Comparison of ENCODE assay signal across 13 mouse cellular contexts in genomic region chr1:135834206-135834859, GRCm38 (mm10). TPM values are rescaled to one million over a fixed set of nuclear protein-coding genes. Genes with fewer than 3 reads are reported as not detected.
DNase-seq lines count a peak whose midpoint lies in the region; ATAC-seq and TF ChIP-seq lines count a peak whose summit lies in the region.
"Had no signal": no experiment of that assay in that cellular context is flagged by ENCODE, and none has a peak within 500 bp of the region (broad histone marks: within the 10 kb centered on the region; RNA-seq: fewer than 3 reads in every experiment).

No protein-coding gene starts in this region.

- TF ChIP-seq CTCF in stomach, postnatal 0 days (IDR thresholded peaks at IDR 0.05; ENCODE audit: low read depth): peak; percentile 28; the same call in 1 of the 2 replicates
- TF ChIP-seq CTCF in kidney, adult 2 months (conservative IDR thresholded peaks at IDR 0.05; ENCODE audit: insufficient read depth, insufficient read length, low read depth, low read length): no peak

- H3K9ac ChIP-seq in intestine, embryonic 15.5 days: no peak overlapping the region
- H3K9ac ChIP-seq in intestine, embryonic 16.5 days (ENCODE audit: low read depth, low read length): no peak overlapping the region
- no peak overlapping the region for H3K9ac ChIP-seq in stomach, postnatal 0 days (ENCODE audit: low read length)
- H3K9ac ChIP-seq: midbrain, embryonic 13.5 days had no signal

- no peak for TF ChIP-seq EP300 in stomach, postnatal 0 days (optimal IDR thresholded peaks at IDR 0.05)

- 57% methylated on average over 6 of the region's 6 CpGs for WGBS in intestine, embryonic 15.5 days
- 57% methylated on average over 6 of the region's 6 CpGs for WGBS in intestine, embryonic 16.5 days
- WGBS in stomach, postnatal 0 days: 54% methylated on average over 6 of the region's 6 CpGs
- WGBS in kidney, adult 2 months: 45% methylated on average over 6 of the region's 6 CpGs

- no peaks in the 10 kb centered on the region for H3K27me3 ChIP-seq in intestine, embryonic 15.5 days (replicated peaks)
- no peaks in the 10 kb centered on the region for H3K27me3 ChIP-seq in intestine, embryonic 16.5 days (replicated peaks; ENCODE audit: control insufficient read depth, insufficient read depth, low read length)
- no peaks in the 10 kb centered on the region for H3K27me3 ChIP-seq in stomach, postnatal 0 days (ENCODE audit: control insufficient read depth, insufficient read depth, low read length)
- H3K27me3 ChIP-seq in kidney, adult 2 months (replicated peaks; ENCODE audit: control insufficient read depth, insufficient read depth, low read length): no peaks in the 10 kb centered on the region
- H3K27me3 ChIP-seq: midbrain, embryonic 13.5 days had no signal

- peaks cover 16% of the 10 kb centered on the region; the same call in 1 of the 2 replicates for H3K4me1 ChIP-seq in intestine, embryonic 15.5 days (replicated peaks)
- H3K4me1 ChIP-seq in intestine, embryonic 16.5 days (ENCODE audit: control insufficient read depth, insufficient read depth, low read length): 0 out of 2 replicates have a peak, but pooled peaks cover 3% of the 10 kb centered on the region
- H3K4me1 ChIP-seq in stomach, postnatal 0 days (replicated peaks; ENCODE audit: control insufficient read depth, insufficient read depth): no peaks in the 10 kb centered on the region
- H3K4me1 ChIP-seq in kidney, adult 2 months (ENCODE audit: control insufficient read depth, insufficient read depth, low read length): no peaks in the 10 kb centered on the region
- H3K4me1 ChIP-seq: midbrain, embryonic 13.5 days had no signal

- ATAC-seq in CD4-positive, CD25-positive, alpha-beta regulatory T cell, adult 4 months: no peak
- no peak for ATAC-seq in intestine, embryonic 15.5 days
- ATAC-seq in intestine, embryonic 16.5 days: no peak
- no peak for ATAC-seq in stomach, postnatal 0 days (ENCODE audit: low FRiP score, low TSS enrichment)
- ATAC-seq: midbrain, embryonic 13.5 days had no signal

- H3K9me3 ChIP-seq in intestine, embryonic 15.5 days: no peaks in the 10 kb centered on the region
- no peaks in the 10 kb centered on the region for H3K9me3 ChIP-seq in intestine, embryonic 16.5 days (ENCODE audit: control insufficient read depth, low read length)
- no peaks in the 10 kb centered on the region for H3K9me3 ChIP-seq in stomach, postnatal 0 days (ENCODE audit: control insufficient read depth, low read length)
- H3K9me3 ChIP-seq: midbrain, embryonic 13.5 days had no signal

- no peak for TF ChIP-seq POLR2A in kidney, adult 2 months (IDR thresholded peaks at IDR 0.05; ENCODE audit: low read depth, low read length)

- peak; percentile 35 for DNase-seq in CD4-positive, CD25-positive, alpha-beta regulatory T cell, adult 2 months (ENCODE audit: low read depth, low spot score)
- DNase-seq in brain, adult 2 months (ENCODE audit: low read depth, low spot score): peak; percentile 52
- DNase-seq in stomach, postnatal 0 days (ENCODE audit: low spot score): no peak
- DNase-seq in kidney, adult 2 months: no peak
- DNase-seq in embryo, embryonic 9.5 days (ENCODE audit: extremely low spot score): no peak
- DNase-seq: adrenal gland, postnatal 10 days; cerebellum, adult 9-11 months; lung, postnatal 10 days had no signal

- no peak overlapping the region for H3K4me2 ChIP-seq in intestine, embryonic 15.5 days (replicated peaks)
- H3K4me2 ChIP-seq in intestine, embryonic 16.5 days (ENCODE audit: low read depth, low read length): no peak overlapping the region
- H3K4me2 ChIP-seq in stomach, postnatal 0 days (replicated peaks; ENCODE audit: low read depth): no peak overlapping the region
- H3K4me2 ChIP-seq: midbrain, embryonic 13.5 days had no signal

- H3K27ac ChIP-seq in intestine, embryonic 15.5 days: 0 out of 2 replicates have a peak overlapping the region, but pooled peaks have one; percentile 6
- H3K27ac ChIP-seq in intestine, embryonic 16.5 days (ENCODE audit: low read length): no peak overlapping the region
- H3K27ac ChIP-seq in stomach, postnatal 0 days (replicated peaks): no peak overlapping the region
- no peak overlapping the region for H3K27ac ChIP-seq in kidney, adult 2 months (ENCODE audit: insufficient read depth, low read depth, low read length)
- H3K27ac ChIP-seq: midbrain, embryonic 13.5 days had no signal

- peaks cover 6% of the 10 kb centered on the region; the same call in 1 of the 2 replicates for H3K36me3 ChIP-seq in intestine, embryonic 15.5 days
- no peaks in the 10 kb centered on the region; the same call in 1 of the 2 replicates for H3K36me3 ChIP-seq in intestine, embryonic 16.5 days (ENCODE audit: control insufficient read depth, insufficient read depth, low read length)
- no peaks in the 10 kb centered on the region for H3K36me3 ChIP-seq in stomach, postnatal 0 days (ENCODE audit: control insufficient read depth, insufficient read depth, low read length)
- H3K36me3 ChIP-seq in kidney, adult 2 months (ENCODE audit: control insufficient read depth, insufficient read depth, low read length): no peaks in the 10 kb centered on the region
- H3K36me3 ChIP-seq: midbrain, embryonic 13.5 days had no signal

- no peak overlapping the region for H3K4me3 ChIP-seq in intestine, embryonic 15.5 days (replicated peaks)
- H3K4me3 ChIP-seq in intestine, embryonic 16.5 days (ENCODE audit: low read length): no peak overlapping the region
- H3K4me3 ChIP-seq in stomach, postnatal 0 days (ENCODE audit: low read depth, low read length): no peak overlapping the region
- no peak overlapping the region for H3K4me3 ChIP-seq in kidney, adult 2 months (ENCODE audit: insufficient read depth, low read depth, low read length)
- H3K4me3 ChIP-seq: midbrain, embryonic 13.5 days had no signal

RNA-seq across cellular contexts. Expression of gene Tnnt2, which starts 1.8 kb away (rescaled TPM):
- 1 to 10 TPM in 1 of 2 experiments, under 1 TPM in 1; 0.83 to 1.4 TPM for polyA plus RNA-seq in CD4-positive, CD25-positive, alpha-beta regulatory T cell, adult 4 months (2017; shearing (Covaris generic))
- polyA plus RNA-seq in intestine, embryonic 15.5 days (2015; fragmentation: Nextera tagmentation; extraction: Ambion mirVana): 16.4 and 17.4 TPM in 2 replicates
- polyA plus RNA-seq in intestine, embryonic 16.5 days (2015; fragmentation: Nextera tagmentation; extraction: Ambion mirVana): 23.5 and 26.7 TPM in 2 replicates
- polyA plus RNA-seq in stomach, postnatal 0 days (2015; fragmentation: Nextera tagmentation; extraction: Ambion mirVana): 36.4 and 39.9 TPM in 2 replicates
- 0.44 and 1.0 TPM in 2 replicates for polyA plus RNA-seq in kidney, adult 2 months (2012; rRNA removed)

RNA-seq across cellular contexts. Expression of gene Lad1, which starts 15.9 kb away (rescaled TPM):
- polyA plus RNA-seq in CD4-positive, CD25-positive, alpha-beta regulatory T cell, adult 4 months (2017; shearing (Covaris generic)): 10 to 100 TPM in 1 of 2 experiments, 1 to 10 TPM in 1; 9.2 to 13.6 TPM
- polyA plus RNA-seq in intestine, embryonic 15.5 days (2015; fragmentation: Nextera tagmentation; extraction: Ambion mirVana): 179 and 196 TPM in 2 replicates
- 260 and 283 TPM in 2 replicates for polyA plus RNA-seq in intestine, embryonic 16.5 days (2015; fragmentation: Nextera tagmentation; extraction: Ambion mirVana)
- 128 and 140 TPM in 2 replicates for polyA plus RNA-seq in stomach, postnatal 0 days (2015; fragmentation: Nextera tagmentation; extraction: Ambion mirVana)
- 114 and 145 TPM in 2 replicates for polyA plus RNA-seq in kidney, adult 2 months (2012; rRNA removed)

RNA-seq across cellular contexts. Expression of gene Tnni1, which starts 55.1 kb away (rescaled TPM):
- polyA plus RNA-seq in CD4-positive, CD25-positive, alpha-beta regulatory T cell, adult 4 months (2017; shearing (Covaris generic)): not detected
- polyA plus RNA-seq in intestine, embryonic 15.5 days (2015; fragmentation: Nextera tagmentation; extraction: Ambion mirVana): 5.4 and 8.3 TPM in 2 replicates
- polyA plus RNA-seq in intestine, embryonic 16.5 days (2015; fragmentation: Nextera tagmentation; extraction: Ambion mirVana): 6.4 and 8.7 TPM in 2 replicates
- polyA plus RNA-seq in stomach, postnatal 0 days (2015; fragmentation: Nextera tagmentation; extraction: Ambion mirVana): 4.2 and 6.8 TPM in 2 replicates
- polyA plus RNA-seq in kidney, adult 2 months (2012; rRNA removed): 5.8 TPM in 1 of 2 replicates, not detected in the other
- polyA plus RNA-seq: liver, adult 2 months had no signal

Comparison
In these comparisons a context has a peak if more than half of its experiments do, and no peak if none do; other contexts are left out.
1. DNase-seq: peak in CD4-positive, CD25-positive, alpha-beta regulatory T cell, adult 2 months (single experiment) and brain, adult 2 months (single experiment); none in stomach, postnatal 0 days (single experiment), kidney, adult 2 months (single experiment) and embryo, embryonic 9.5 days (single experiment).